Mouse (Mus musculus) bone marrow, adult 2 months (tissue): ENCODE measurements at regions not wholly inside any gene's neighbourhood (a gene's known extent, or its start where the extent isn't known, plus 50 kb on each side); places are given as distances from the start of the nearest gene placed in this dataset.

Experiments used
- CTCF ChIP-seq: fragments of 200-500 bp; IDR thresholded peaks from 2 replicates; pipeline ENCODE4 v1.5.1; 2011; ENCODE audit warnings: low read length, control low read depth; ENCODE audit not compliant: control insufficient read depth, insufficient read depth
- POLR2A ChIP-seq: fragments of 200-500 bp; IDR thresholded peaks from 2 replicates; pipeline ENCODE4 v1.6.1; 2011; ENCODE audit warnings: low read depth, mild to moderate bottlenecking, control low read depth, low read length, borderline replicate concordance; ENCODE audit not compliant: control insufficient read depth

DNA sequence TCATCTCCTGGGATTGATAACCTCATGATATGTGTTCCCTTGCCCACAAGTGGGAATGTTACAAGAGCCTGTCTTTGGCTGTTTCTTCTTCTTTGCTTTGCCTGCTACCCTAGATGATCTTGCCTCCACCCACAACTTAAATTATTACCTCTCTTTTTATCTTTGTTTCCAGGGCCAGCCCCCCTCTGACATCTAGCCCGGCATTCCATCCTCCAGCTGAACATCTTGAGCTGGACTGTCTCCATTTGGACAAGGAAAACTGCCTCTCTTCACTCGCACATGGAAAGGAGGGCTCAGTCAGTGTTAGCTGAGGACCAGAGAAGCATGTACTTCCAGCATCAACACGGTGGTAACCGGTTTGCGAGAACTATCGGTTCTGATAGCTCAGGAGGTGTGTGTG lies 124.3 kb downstream of the Zfp365 start:
- TF ChIP-seq POLR2A (no peak), CTCF (no peak)
